Mouse (Mus musculus) G1E (cell line): Measurements from ENCODE around the gene Zfp473. TPM values are rescaled to one million over a fixed set of nuclear protein-coding genes. Genes with fewer than 3 reads are reported as not detected.
"Not testable (repeated sequence)": the region's sequence is repeated elsewhere in the genome, so short reads cannot be mapped to it uniquely, and the experiment has no call there.

Experiments
- ATAC-seq: 2 replicates; pipeline ENCODE4 v1.8.0; 2016; ENCODE audit warnings: mild to moderate bottlenecking; ENCODE audit not compliant: insufficient number of reproducible peaks, poor library complexity, low FRiP score, severe bottlenecking; ENCODE audit errors: extremely low read depth
- DNase-seq: peaks from one replicate; pipeline ENCODE4 v3.0.0; 2012; ENCODE audit warnings: low spot score
- H3K27me3 ChIP-seq: 2 replicates; pipeline ENCODE4 v1.6.1; 2012; ENCODE audit warnings: mild to moderate bottlenecking, low read length, inconsistent platforms; ENCODE audit not compliant: insufficient read depth
- H3K36me3 ChIP-seq: replicated peaks from 2 replicates; pipeline ENCODE3; 2012; ENCODE audit warnings: mild to moderate bottlenecking, inconsistent platforms
- H3K4me1 ChIP-seq: 2 replicates; pipeline ENCODE4 v1.6.1; 2012; ENCODE audit warnings: low read depth, low read length, inconsistent platforms, mixed read lengths; ENCODE audit not compliant: insufficient read depth
- H3K4me3 ChIP-seq: 2 replicates; pipeline ENCODE4 v1.5.1; 2012; ENCODE audit warnings: low read depth, mild to moderate bottlenecking, inconsistent platforms, low read length, moderate library complexity, mixed read lengths
- H3K9me3 ChIP-seq: replicated peaks from 2 replicates; pipeline ENCODE4 v1.6.1; 2012; ENCODE audit warnings: inconsistent platforms
- CTCF ChIP-seq: IDR thresholded peaks from 2 replicates; pipeline ENCODE4 v1.5.1; 2012; ENCODE audit warnings: low read depth, low read length, inconsistent platforms, mixed read lengths
- GATA1 ChIP-seq: IDR thresholded peaks from 2 replicates; pipeline ENCODE4 v1.6.1; 2012; ENCODE audit warnings: borderline replicate concordance, low read length, inconsistent platforms, mixed read lengths
- GATA2 ChIP-seq: IDR thresholded peaks from 2 replicates; pipeline ENCODE4 v1.6.1; 2012; ENCODE audit warnings: low read depth, low read length, inconsistent platforms, borderline replicate concordance
- POLR2AphosphoS5 ChIP-seq: IDR thresholded peaks from 2 replicates; pipeline ENCODE4 v1.6.1; 2012; ENCODE audit warnings: low read depth, low read length, inconsistent platforms; ENCODE audit not compliant: insufficient replicate concordance
- TAL1 ChIP-seq: conservative IDR thresholded peaks from 2 replicates; pipeline ENCODE4 v1.6.1; 2012; ENCODE audit warnings: low read depth, low read length, inconsistent platforms, mixed read lengths
- polyA plus RNA-seq: library from polyadenylated mRNA; stranded (reverse); fragments of >175 nt; gene quantifications from 2 replicates; pipeline ENCODE4 v1.2.3, GENCODE M21; 2012
- total RNA-seq, 2 experiments: library from RNA; stranded (forward) in 1 of 2; stranded (reverse) in 1 of 2; fragments of 200-1000 nt in 1 of 2; fragments of >200 nt in 1 of 2; fragmentation: Nextera tagmentation in 1 of 2; gene quantifications; 2 replicates each; pipeline ENCODE4 v1.2.3; 2014 to 2017

Zfp473 gene
- 3.9 and 4.1 TPM in 2 replicates for total RNA-seq (2014; fragmentation: Nextera tagmentation)
- total RNA-seq (2017): 4.0 and 4.5 TPM in 2 replicates
- polyA plus RNA-seq: 0.14 and 0.33 TPM in 2 replicates

DNA sequence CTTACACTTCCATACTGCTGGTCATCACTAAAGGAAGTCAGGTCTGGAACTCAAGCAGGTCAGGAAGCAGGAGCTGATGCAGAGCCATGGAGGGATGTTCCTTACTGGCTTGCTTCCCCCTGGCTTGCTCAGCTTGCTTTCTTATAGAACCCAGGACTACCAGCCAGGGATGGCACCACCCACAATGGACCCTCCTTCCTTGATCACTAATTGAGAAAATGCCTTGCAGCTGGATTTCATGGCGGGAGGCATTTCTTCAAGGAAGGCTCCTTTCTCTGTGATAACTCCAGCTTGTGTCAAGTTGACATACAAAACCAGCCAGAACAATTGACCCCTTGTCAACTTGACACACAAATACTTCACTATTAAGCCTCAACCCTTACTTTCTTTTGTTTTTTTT lies at the start of gene Zfp473:
Gene Zfp473 (minus strand): TSS at position 101 of the 400 bp plus-strand sequence.
- not testable (repeated sequence) for H3K4me3 ChIP-seq, ATAC-seq, H3K9me3 ChIP-seq, H3K27me3 ChIP-seq, DNase-seq
- peaks cover 24% of the 10 kb centered on the region for H3K4me1 ChIP-seq
- H3K36me3 ChIP-seq: peaks cover 50% of the 10 kb centered on the region

DNA sequence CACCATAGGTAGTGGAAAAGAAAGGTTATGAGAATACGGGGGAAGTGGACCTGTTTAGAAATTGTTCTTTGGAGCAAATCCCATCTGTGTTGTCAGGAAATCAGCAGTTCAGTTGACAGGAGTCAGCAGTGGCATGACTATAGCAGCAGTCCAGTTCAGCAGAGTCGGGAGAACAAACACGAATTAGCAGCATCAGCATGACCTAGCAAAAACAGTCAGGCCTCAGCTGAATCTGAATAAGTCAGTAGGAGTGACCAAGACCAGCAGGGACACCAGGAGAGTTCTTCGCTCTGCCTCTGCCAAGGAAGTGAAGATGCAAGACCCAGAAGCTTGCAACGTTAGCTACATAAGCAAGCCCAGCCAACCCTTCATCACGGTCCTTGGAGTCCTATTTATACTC lies 41.9 kb upstream of the Zfp473 start:
- H3K9me3 ChIP-seq: peaks cover 14% of the 10 kb centered on the region
- DNase-seq (no peak), ATAC-seq (no peak)
- H3K4me1 ChIP-seq: no peaks in the 10 kb centered on the region
- H3K36me3 ChIP-seq: no peaks in the 10 kb centered on the region
- TF ChIP-seq TAL1 (no peak), GATA1 (no peak), GATA2 (no peak), POLR2AphosphoS5 (no peak), CTCF (no peak)
- no peak overlapping the region for H3K4me3 ChIP-seq
- peaks cover 20% of the 10 kb centered on the region for H3K27me3 ChIP-seq

DNA sequence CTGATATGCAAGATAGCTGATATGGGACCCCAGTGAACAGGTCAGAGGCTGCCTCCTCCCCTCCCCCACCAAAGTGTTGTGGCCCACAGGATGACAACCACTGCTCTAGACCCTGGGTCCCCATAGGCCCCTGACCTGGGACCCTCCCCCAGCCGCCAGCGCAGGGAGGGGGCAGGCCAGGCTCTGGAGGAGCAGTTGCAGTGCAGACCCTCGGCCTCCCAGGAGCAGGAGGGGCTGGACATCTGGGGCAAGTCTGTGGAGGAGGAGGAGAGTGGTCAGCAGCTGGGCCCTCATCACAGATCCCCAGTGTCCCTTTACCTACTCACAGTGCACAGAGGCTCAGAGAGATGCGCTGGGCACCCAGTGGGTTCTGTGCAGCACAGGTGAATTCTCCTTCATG lies 39.2 kb upstream of the Zfp473 start:
- Histone ChIP-seq H3K36me3 (no peaks in the 10 kb centered on the region), H3K4me3 (no peak overlapping the region), H3K4me1 (no peaks in the 10 kb centered on the region), H3K9me3 (peaks cover 14% of the 10 kb centered on the region), H3K27me3 (peaks cover 30% of the 10 kb centered on the region)
- ATAC-seq (no peak), DNase-seq (no peak)
- TF ChIP-seq GATA1 (no peak), POLR2AphosphoS5 (no peak), GATA2 (no peak), TAL1 (no peak), CTCF (no peak)

DNA sequence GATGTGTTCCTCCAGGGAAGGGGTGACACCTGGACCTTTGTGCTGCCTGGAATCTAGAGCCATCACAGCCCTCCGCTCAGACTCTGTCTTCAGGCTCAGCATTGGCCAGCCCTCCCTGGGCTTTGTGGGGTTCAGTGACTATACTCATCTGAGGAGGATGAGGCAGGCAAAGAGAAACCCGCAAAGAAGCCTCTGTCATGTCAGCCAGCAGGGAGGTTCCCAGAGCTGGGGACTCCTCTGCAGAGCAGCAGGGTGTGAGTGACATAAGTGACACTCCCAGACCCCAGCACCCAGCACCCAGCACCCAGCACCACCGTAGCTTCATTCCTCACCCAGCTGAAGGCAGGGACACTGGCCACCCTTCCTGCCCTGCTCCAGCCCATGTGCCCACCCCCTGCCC lies 38.7 kb upstream of the Zfp473 start:
- no peak for TF ChIP-seq GATA1
- no peak for TF ChIP-seq GATA2
- no peak for TF ChIP-seq TAL1
- TF ChIP-seq CTCF: no peak
- TF ChIP-seq POLR2AphosphoS5: no peak
- Histone ChIP-seq H3K4me3 (no peak overlapping the region), H3K27me3 (peaks cover 31% of the 10 kb centered on the region), H3K9me3 (peaks cover 10% of the 10 kb centered on the region), H3K36me3 (no peaks in the 10 kb centered on the region), H3K4me1 (no peaks in the 10 kb centered on the region)
- DNase-seq (no peak), ATAC-seq (no peak)

DNA sequence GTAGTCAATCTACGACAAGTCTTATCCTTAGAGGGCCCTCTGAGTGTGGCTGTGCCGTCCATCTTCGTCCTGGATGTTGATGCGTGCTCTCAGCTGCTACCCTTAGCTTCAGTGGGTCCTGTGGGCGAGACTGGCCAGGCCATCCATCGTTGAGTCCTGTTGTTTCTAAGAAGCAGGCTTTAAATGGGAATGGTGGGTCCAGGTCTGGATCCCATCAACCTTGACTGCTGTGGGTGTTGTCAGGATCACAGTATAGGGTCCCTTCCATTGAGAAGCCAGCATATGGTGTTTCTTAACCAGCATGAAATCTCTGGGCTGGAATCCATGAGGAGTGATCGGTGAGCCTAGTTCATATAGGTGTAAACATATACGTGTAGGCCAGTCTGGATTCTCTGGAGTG lies 29.3 kb upstream of the Zfp473 start:
- H3K4me1 ChIP-seq: no peaks in the 10 kb centered on the region
- H3K9me3 ChIP-seq: no peaks in the 10 kb centered on the region
- peaks cover 32% of the 10 kb centered on the region for H3K36me3 ChIP-seq
- DNase-seq (no peak), ATAC-seq (no peak)
- peaks cover 4% of the 10 kb centered on the region for H3K27me3 ChIP-seq
- no peak overlapping the region for H3K4me3 ChIP-seq
- no peak for TF ChIP-seq POLR2AphosphoS5
- TF ChIP-seq CTCF: no peak
- no peak for TF ChIP-seq GATA2
- TF ChIP-seq TAL1: no peak
- no peak for TF ChIP-seq GATA1

DNA sequence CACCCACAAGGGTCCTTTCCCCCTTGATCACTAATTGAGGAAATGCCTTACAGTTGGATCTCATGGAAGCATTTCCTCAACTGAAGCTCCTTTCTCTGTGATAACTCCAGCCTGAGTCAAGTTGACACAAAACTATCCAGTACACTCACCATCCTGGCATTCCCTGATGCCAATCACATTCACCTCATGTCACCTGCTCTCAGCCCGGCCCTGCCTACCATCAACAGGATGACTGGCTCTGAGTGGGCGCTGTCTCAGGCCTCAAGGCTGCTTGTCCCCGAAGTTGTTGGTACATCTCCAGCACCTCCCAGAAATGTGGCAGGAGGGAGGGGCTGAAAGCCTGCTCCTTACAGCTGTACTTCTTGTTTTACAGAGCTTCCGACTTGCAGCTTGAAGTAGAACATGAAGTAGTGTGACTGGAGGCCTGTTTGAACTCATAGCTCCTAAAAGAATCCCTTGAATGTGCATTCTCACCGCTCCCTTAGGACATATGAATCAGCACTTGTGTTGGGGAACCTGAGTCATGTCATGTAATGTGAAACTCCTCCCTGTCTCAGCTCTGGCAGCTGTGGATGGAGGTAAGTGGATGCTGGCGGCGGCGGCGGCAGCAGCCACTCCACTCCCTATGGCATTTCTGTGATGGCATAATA lies 26.1 kb upstream of the Zfp473 start:
- Histone ChIP-seq H3K27me3 (no peaks in the 10 kb centered on the region), H3K36me3 (peaks cover 60% of the 10 kb centered on the region), H3K4me1 (peaks cover 7% of the 10 kb centered on the region), H3K4me3 (no peak overlapping the region), H3K9me3 (no peaks in the 10 kb centered on the region)
- DNase-seq (no peak), ATAC-seq (no peak)
- TF ChIP-seq GATA1 (no peak), POLR2AphosphoS5 (no peak), TAL1 (no peak), CTCF (no peak), GATA2 (no peak)
